Mouse (Mus musculus) spleen, adult 2 months (tissue): ENCODE data around the gene Cables2. TPM values are rescaled to one million over a fixed set of nuclear protein-coding genes. Genes with fewer than 3 reads are reported as not detected.

Source experiments
- DNase-seq, 2 experiments: peaks; one replicate each; pipeline versions ENCODE4 v3.0.0 to v3.0.0-alpha.2; 2012 to 2021; ENCODE audit warnings: low spot score in 2 of 2, low read depth in 1 of 2
- H3K27ac ChIP-seq: fragments of 200-500 bp; 2 replicates; pipeline ENCODE4 v1.5.1; 2012; ENCODE audit warnings: low read length, inconsistent platforms; ENCODE audit not compliant: insufficient read depth
- H3K27me3 ChIP-seq: fragments of 200-500 bp; 2 replicates; pipeline ENCODE4 v1.6.1; 2012; ENCODE audit warnings: mild to moderate bottlenecking, moderate library complexity, low read length, inconsistent platforms; ENCODE audit not compliant: control insufficient read depth, insufficient read depth
- H3K36me3 ChIP-seq: fragments of 200-500 bp; 2 replicates; pipeline ENCODE4 v1.6.1; 2012; ENCODE audit warnings: mild to moderate bottlenecking, low read length, inconsistent platforms; ENCODE audit not compliant: control insufficient read depth, insufficient read depth
- H3K4me1 ChIP-seq: fragments of 200-500 bp; 2 replicates; pipeline ENCODE4 v1.6.1; 2011; ENCODE audit warnings: inconsistent platforms; ENCODE audit not compliant: control insufficient read depth, insufficient read depth, insufficient read length
- H3K4me3 ChIP-seq: fragments of 200-500 bp; 2 replicates; pipeline ENCODE4 v1.5.1; 2011; ENCODE audit warnings: mild to moderate bottlenecking, inconsistent platforms; ENCODE audit not compliant: insufficient read depth, insufficient read length; ENCODE audit errors: extremely low read depth
- CTCF ChIP-seq: fragments of 200-500 bp; IDR thresholded peaks from 2 replicates; pipeline ENCODE4 v1.5.1; 2011; ENCODE audit warnings: mild to moderate bottlenecking, inconsistent platforms; ENCODE audit not compliant: insufficient read depth, insufficient read length, insufficient replicate concordance; ENCODE audit errors: extremely low read depth
- POLR2A ChIP-seq: fragments of 200-500 bp; IDR thresholded peaks from 2 replicates; pipeline ENCODE4 v1.6.1; 2011; ENCODE audit warnings: low read depth, low read length, inconsistent platforms
- WGBS: fragments of 180-500 bp; shearing (Covaris S2); methylation state at CpG from one replicate; pipeline ENCODE4 v1.1.7; 2018; 5-methylcytosine and 5-hydroxymethylcytosine counted together
- polyA plus RNA-seq: library from polyadenylated mRNA; depleted of rRNA; stranded (reverse); fragments of >200 nt; gene quantifications from 2 replicates; pipeline ENCODE4 v1.2.3, GENCODE M21; 2012; rRNA removed

Cables2 gene
- polyA plus RNA-seq, 1 experiment: 40.9 TPM

DNA sequence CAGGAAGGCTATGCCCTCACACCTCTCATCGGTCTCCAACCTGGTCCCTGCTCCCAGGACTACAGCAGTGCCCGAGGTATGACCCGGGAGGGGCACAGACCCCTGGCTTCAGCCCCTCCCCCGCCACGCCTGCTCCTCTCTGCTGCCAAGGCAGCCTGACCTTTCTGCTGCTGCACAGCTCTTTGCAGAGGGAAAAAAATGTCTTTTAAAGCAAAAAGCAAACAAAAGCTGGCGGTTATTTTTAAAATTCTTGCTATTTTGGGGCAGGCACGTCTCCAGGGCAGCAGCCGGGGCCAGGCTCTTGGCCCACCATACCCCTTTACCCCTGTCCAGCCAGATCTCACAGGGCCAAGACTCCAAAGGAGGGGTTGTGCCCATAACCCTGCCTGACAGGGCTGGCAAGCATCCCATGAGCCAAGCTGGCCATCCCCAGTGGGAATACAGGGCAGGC, 58.3 kb downstream of the Cables2 start:
- no peaks in the 10 kb centered on the region for H3K27me3 ChIP-seq
- H3K36me3 ChIP-seq: no peaks in the 10 kb centered on the region
- H3K27ac ChIP-seq: 0 out of 2 replicates have a peak overlapping the region, but pooled peaks have one; percentile 0
- WGBS: 83% methylated on average over 8 of the region's 8 CpGs
- no peak for DNase-seq
- TF ChIP-seq CTCF (no peak), POLR2A (no peak)
- H3K4me3 ChIP-seq: no peak overlapping the region
- no peaks in the 10 kb centered on the region for H3K4me1 ChIP-seq

DNA sequence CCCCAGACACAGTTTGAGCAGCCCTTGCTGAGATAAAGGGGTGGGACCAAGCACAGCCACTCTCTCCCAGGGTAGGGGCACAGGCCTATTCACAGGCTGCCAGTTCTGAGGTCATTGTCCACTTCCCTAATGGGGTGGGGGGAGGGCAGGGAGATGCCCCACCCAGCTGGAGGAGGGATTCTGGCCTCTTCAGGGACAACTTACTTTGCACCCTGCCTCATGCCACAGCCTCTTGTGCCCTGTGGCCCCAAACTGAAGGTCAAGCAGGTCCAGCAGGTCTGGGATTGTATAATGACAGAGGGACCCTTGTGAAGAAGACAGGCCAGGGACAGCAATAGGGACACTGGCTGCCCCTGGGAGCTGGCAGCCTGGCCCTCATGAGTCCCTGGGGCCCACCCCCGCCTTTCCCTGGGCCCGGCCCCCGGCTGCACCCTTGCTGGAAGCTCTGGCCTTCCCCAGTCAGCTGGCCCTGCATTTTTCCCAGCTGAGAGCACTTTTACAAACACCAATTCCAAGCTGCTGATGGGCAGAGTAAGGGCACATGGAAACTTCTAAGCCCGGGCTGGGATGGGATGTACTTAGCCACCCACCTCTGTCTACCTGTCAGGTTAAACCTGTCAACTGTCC, 58.8 kb downstream of the Cables2 start:
- Histone ChIP-seq H3K4me3 (no peak overlapping the region), H3K36me3 (no peaks in the 10 kb centered on the region), H3K27ac (0 out of 2 replicates have a peak overlapping the region, but pooled peaks have one; percentile 0), H3K27me3 (no peaks in the 10 kb centered on the region), H3K4me1 (no peaks in the 10 kb centered on the region)
- no peak for DNase-seq
- TF ChIP-seq CTCF: no peak
- TF ChIP-seq POLR2A: no peak
- 87% methylated on average over 4 of the region's 4 CpGs for WGBS

DNA sequence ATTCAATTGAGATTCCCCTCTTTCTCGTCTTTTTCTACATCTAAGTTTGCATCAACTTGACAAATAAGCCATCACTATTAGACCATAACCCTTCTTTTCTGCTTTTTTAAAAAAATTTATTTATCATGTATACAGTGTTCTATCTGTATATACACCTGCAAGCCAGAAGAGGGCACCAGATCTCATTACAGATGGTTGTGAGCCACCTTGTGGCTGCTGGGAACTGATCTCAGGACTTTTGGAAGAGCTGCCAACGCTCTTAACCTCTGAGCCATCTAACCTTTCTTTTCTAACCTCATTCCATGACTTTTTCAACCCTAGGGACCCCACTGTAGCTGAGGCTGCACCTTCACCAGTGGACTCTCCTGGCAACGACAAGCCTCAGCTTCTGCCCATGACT, 61.0 kb downstream of the Cables2 start:
- TF ChIP-seq POLR2A (no peak), CTCF (no peak)
- H3K27ac ChIP-seq: no peak overlapping the region
- 92% methylated on average over 3 of the region's 3 CpGs for WGBS
- H3K4me3 ChIP-seq: no peak overlapping the region
- no peaks in the 10 kb centered on the region for H3K36me3 ChIP-seq
- H3K4me1 ChIP-seq: no peaks in the 10 kb centered on the region
- no peaks in the 10 kb centered on the region for H3K27me3 ChIP-seq
- no peak for DNase-seq

DNA sequence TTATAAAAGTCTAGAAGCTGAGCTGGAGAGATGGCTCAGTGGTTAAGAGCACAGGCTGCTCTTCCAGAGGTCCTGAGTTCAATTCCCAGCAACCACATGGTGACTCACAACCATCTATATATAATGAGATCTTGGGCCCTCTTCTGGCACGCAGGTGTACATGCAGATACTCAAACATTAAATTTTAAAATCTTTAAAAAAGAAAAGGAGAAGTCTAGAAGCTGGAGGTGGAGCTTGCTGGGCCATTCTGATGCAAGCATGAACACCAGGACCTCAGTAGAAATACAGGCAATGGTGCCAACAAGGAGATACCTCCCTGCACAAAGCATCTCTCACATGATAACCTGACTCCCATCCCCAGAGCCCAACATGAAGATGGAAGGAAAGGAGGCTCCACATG, 64.3 kb downstream of the Cables2 start:
- H3K27me3 ChIP-seq: no peaks in the 10 kb centered on the region
- no peaks in the 10 kb centered on the region for H3K36me3 ChIP-seq
- no peak overlapping the region for H3K4me3 ChIP-seq
- no peaks in the 10 kb centered on the region for H3K4me1 ChIP-seq
- H3K27ac ChIP-seq: no peak overlapping the region
- DNase-seq: no peak
- WGBS: 59% methylated on average over 1 of the region's 1 CpGs
- no peak for TF ChIP-seq CTCF
- TF ChIP-seq POLR2A: no peak

Other genes with a start within 250 kb of the Cables2 start
- gene Lsm14b, start 248.5 kb downstream of the Cables2 start, polyA plus RNA-seq: 17.9 and 25.8 TPM in 2 replicates
- 87.4 and 96.4 TPM in 2 replicates for gene Psma7, start 231.1 kb downstream of the Cables2 start, polyA plus RNA-seq
- 5.9 and 6.8 TPM in 2 replicates for gene Ss18l1, start 231.0 kb downstream of the Cables2 start, polyA plus RNA-seq
- gene Mtg2, start 202.9 kb downstream of the Cables2 start, polyA plus RNA-seq: 12.8 and 13.9 TPM in 2 replicates
- not detected in 2 replicates for gene Hrh3, start 169.0 kb downstream of the Cables2 start, polyA plus RNA-seq
- 12.3 and 14.3 TPM in 2 replicates for gene Osbpl2, start 154.2 kb downstream of the Cables2 start, polyA plus RNA-seq
- gene Adrm1, start 102.0 kb downstream of the Cables2 start, polyA plus RNA-seq: 88.2 and 124 TPM in 2 replicates
- gene Lama5, start 47.6 kb downstream of the Cables2 start, polyA plus RNA-seq: 8.4 and 12.2 TPM in 2 replicates
- 2,793 and 4,124 TPM in 2 replicates for gene Rps21, start 16.1 kb downstream of the Cables2 start, polyA plus RNA-seq
- gene Rbbp8nl, start 16.4 kb upstream of the Cables2 start, polyA plus RNA-seq: not detected in 2 replicates
- 0.12 and 0.26 TPM in 2 replicates for gene Gata5, start 61.2 kb upstream of the Cables2 start, polyA plus RNA-seq
- gene Slco4a1, start 182.7 kb upstream of the Cables2 start, polyA plus RNA-seq: 8.1 and 10.1 TPM in 2 replicates
- gene Ntsr1, start 226.5 kb upstream of the Cables2 start, polyA plus RNA-seq: not detected in 2 replicates